Mouse (Mus musculus) stomach, embryonic 14.5 days (tissue): ENCODE measurements at regions not wholly inside any gene's neighbourhood (a gene's known extent, or its start where the extent isn't known, plus 50 kb on each side); places are given as distances from the start of the nearest gene placed in this dataset.
"Not testable (repeated sequence)": the region's sequence is repeated elsewhere in the genome, so short reads cannot be mapped to it uniquely, and the experiment has no call there.

Source experiments
- ATAC-seq: fragments of 200-750 bp; cut with Nextera tagmentation; 2 replicates; pipeline ENCODE4 v1.8.0; 2017; ENCODE audit warnings: low read depth, moderate TSS enrichment; ENCODE audit not compliant: insufficient number of reproducible peaks, insufficient read depth, low FRiP score
- H3K27ac ChIP-seq: fragments of 300-500 bp; sonication (generic); 2 replicates; pipeline ENCODE4 v1.5.1; 2014; ENCODE audit warnings: mild to moderate bottlenecking, low read length, moderate library complexity, mixed read lengths
- H3K27me3 ChIP-seq: fragments of 300-500 bp; sonication (generic); 2 replicates; pipeline ENCODE4 v1.6.1; 2014; ENCODE audit warnings: low read length, control low read depth, mixed read lengths; ENCODE audit not compliant: control insufficient read depth, insufficient read depth
- H3K36me3 ChIP-seq: fragments of 300-500 bp; sonication (generic); 2 replicates; pipeline ENCODE4 v1.6.1; 2014; ENCODE audit warnings: mild to moderate bottlenecking, control low read depth, low read length, moderate library complexity, mixed read lengths; ENCODE audit not compliant: control insufficient read depth, insufficient read depth
- H3K4me1 ChIP-seq: fragments of 300-500 bp; sonication (generic); 2 replicates; pipeline ENCODE4 v1.6.1; 2014; ENCODE audit warnings: low read length, control low read depth, mixed read lengths; ENCODE audit not compliant: control insufficient read depth, insufficient read depth
- H3K4me2 ChIP-seq: fragments of 300-500 bp; sonication (generic); replicated peaks from 2 replicates; pipeline ENCODE4 v1.6.1; 2014; ENCODE audit warnings: low read depth, low read length, control low read depth
- H3K4me3 ChIP-seq: fragments of 300-500 bp; sonication (generic); 2 replicates; pipeline ENCODE4 v1.5.1; 2014; ENCODE audit warnings: low read depth, low read length, control low read depth
- H3K9ac ChIP-seq: fragments of 300-500 bp; sonication (generic); replicated peaks from 2 replicates; pipeline ENCODE4 v1.6.1; 2014; ENCODE audit warnings: low read depth, mild to moderate bottlenecking, control low read depth, low read length, moderate library complexity, mixed read lengths
- H3K9me3 ChIP-seq: fragments of 300-500 bp; sonication (generic); 2 replicates; pipeline ENCODE4 v1.6.1; 2016; ENCODE audit warnings: low read depth, low read length, control low read depth; ENCODE audit not compliant: control insufficient read depth
- WGBS: fragments of 180-500 bp; shearing (Covaris S2); extraction: QIAGEN DNeasy Blood & Tissue Kit; methylation state at CpG from one replicate; pipeline ENCODE4 v1.1.7; 2014; 5-methylcytosine and 5-hydroxymethylcytosine counted together

DNA sequence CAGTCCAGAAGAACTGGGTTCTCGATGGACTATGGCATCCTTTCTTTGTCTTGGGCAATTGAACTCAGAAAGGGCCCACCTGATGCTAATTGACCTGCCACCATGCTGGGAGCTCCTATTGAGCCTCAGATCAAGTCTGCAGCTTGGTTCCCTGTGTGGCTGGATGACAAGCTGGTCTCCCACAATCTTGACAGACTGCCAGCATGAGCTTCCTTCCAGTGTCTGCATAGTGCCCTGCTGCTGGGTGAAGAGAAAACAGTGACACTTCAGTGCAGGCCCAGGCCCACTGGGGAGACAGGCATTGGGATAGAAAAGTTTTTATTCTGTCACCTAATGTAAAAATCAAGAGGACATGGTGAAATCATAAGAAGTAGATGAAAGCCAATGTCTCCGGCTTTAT is 321.4 kb downstream of the Sec16b start:
- H3K9ac ChIP-seq: no peak overlapping the region
- WGBS: 71% methylated on average over 2 of the region's 2 CpGs
- ATAC-seq: no peak
- H3K4me3 ChIP-seq: no peak overlapping the region
- no peaks in the 10 kb centered on the region for H3K36me3 ChIP-seq
- H3K27me3 ChIP-seq: no peaks in the 10 kb centered on the region
- no peak overlapping the region for H3K27ac ChIP-seq
- no peaks in the 10 kb centered on the region for H3K9me3 ChIP-seq
- H3K4me1 ChIP-seq: no peaks in the 10 kb centered on the region
- no peak overlapping the region for H3K4me2 ChIP-seq

DNA sequence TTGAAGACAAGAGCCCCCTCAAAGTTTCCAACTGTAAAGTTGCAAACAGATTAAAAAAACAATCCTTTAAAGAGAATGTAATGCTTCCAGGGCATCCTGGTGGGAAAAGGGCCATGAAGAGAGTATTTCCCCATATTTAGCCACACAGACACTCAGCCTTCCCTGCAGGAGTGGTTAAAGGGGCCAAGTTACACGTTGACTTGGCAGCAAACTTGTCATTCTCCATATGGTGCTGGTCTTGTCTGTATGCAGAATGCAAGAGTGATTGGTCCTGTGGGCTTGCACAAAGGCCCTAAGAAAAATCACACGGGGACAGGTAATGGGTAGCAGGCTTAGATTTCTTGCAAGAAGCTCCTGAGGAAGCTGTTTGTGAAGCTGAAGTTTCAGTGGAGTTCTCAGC is 325.0 kb downstream of the Sec16b start:
- H3K4me2 ChIP-seq: no peak overlapping the region
- H3K4me1 ChIP-seq: no peaks in the 10 kb centered on the region
- WGBS: 41% methylated on average over 2 of the region's 2 CpGs
- no peak overlapping the region for H3K9ac ChIP-seq
- H3K4me3 ChIP-seq: no peak overlapping the region
- no peak overlapping the region for H3K27ac ChIP-seq
- H3K36me3 ChIP-seq: no peaks in the 10 kb centered on the region
- H3K27me3 ChIP-seq: no peaks in the 10 kb centered on the region
- no peak for ATAC-seq
- H3K9me3 ChIP-seq: no peaks in the 10 kb centered on the region

DNA sequence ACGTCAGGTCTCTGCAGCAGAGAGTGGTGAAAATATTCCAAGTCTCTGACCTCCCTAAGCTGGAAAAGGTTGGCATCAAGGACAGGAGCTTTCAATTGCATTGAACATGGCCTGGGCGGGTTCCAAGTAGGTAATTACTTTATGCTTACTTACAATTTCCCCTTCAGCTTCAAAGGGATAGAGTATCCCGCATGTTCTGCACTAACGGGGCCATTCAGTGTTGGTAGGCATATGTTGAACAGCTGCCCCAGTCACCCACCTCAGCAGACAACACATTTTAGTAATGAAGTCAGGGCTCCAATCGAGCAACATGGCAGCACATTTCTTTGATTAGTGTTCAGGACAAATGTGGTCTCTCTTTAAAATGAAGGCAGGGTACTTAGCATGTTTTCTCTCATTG is 366.2 kb downstream of the Sec16b start:
- Histone ChIP-seq H3K4me1 (no peaks in the 10 kb centered on the region), H3K9ac (no peak overlapping the region), H3K4me2 (no peak overlapping the region), H3K36me3 (no peaks in the 10 kb centered on the region), H3K9me3 (no peaks in the 10 kb centered on the region), H3K4me3 (no peak overlapping the region), H3K27ac (no peak overlapping the region), H3K27me3 (no peaks in the 10 kb centered on the region)
- WGBS: 79% methylated on average over 5 of the region's 5 CpGs
- no peak for ATAC-seq

DNA sequence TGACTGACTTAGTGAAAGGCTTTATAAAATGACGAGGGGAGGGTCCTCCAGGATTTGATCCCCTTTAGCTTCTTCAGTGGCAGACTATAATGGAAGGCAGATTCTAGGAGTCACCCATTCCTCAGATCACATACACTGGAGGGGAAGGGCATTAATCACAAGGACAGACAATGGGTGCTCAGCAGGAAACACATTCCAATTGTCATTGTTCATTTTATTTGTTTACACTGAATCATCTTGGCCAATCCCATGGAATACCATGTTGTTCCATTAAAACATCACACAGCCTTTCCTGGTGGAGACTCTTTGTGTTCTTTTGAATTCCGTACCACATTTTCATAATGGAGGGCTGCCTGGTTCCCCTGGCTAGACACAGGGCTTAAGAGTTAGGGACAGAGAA is 368.5 kb downstream of the Sec16b start:
- Histone ChIP-seq H3K9ac (no peak overlapping the region), H3K36me3 (no peaks in the 10 kb centered on the region), H3K27me3 (no peaks in the 10 kb centered on the region), H3K4me1 (no peaks in the 10 kb centered on the region), H3K4me2 (no peak overlapping the region), H3K4me3 (no peak overlapping the region), H3K27ac (no peak overlapping the region), H3K9me3 (no peaks in the 10 kb centered on the region)
- 79% methylated on average over 2 of the region's 2 CpGs for WGBS
- no peak for ATAC-seq

DNA sequence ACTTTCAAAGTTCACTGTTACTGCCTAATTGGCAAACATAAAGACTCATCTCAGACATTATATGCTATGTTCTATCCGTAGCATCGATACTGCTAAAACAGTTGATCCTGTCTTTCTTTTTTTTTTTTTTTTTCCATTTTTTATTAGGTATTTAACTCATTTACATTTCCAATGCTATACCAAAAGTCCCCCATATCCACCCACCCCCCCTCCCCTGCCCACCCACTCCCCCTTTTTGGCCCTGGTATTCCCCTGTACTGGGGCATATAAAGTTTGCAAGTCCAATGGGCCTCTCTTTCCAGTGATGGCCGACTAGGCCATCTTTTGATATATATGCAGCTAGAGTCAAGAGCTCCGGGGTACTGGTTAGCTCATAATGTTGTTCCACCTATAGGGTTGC is 370.6 kb downstream of the Sec16b start:
- not testable (repeated sequence) for H3K4me3 ChIP-seq, H3K36me3 ChIP-seq, H3K9me3 ChIP-seq, H3K4me1 ChIP-seq, H3K27me3 ChIP-seq, H3K27ac ChIP-seq, H3K4me2 ChIP-seq, H3K9ac ChIP-seq
- 100% methylated on average over 2 of the region's 4 CpGs for WGBS
- 0 out of 2 replicates have a peak, but pooled peaks have one; percentile 56 for ATAC-seq

DNA sequence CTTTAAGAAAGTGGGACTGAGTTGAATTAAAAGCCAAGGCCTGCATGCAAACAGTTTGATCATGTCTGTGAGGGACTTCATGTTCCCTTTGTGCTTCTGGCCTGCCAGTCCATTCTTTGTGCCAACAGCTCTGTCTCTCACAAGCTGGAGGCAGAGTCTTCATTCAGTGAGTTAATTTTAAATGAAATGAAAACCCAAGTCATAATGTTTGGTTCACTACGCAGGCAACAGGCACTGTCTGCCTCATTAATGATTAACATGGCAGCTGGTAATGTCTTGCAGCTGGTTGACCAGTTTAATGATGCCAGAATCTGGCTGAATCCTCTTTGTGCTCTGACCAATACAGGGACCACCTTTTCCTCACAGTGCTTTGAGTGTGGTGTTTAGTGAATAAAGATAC is 380.6 kb downstream of the Sec16b start:
- ATAC-seq: no peak
- 28% methylated on average over 1 of the region's 1 CpGs for WGBS
- Histone ChIP-seq H3K36me3 (no peaks in the 10 kb centered on the region), H3K27me3 (no peaks in the 10 kb centered on the region), H3K27ac (no peak overlapping the region), H3K4me1 (no peaks in the 10 kb centered on the region), H3K4me2 (no peak overlapping the region), H3K9ac (no peak overlapping the region), H3K9me3 (no peaks in the 10 kb centered on the region), H3K4me3 (no peak overlapping the region)

DNA sequence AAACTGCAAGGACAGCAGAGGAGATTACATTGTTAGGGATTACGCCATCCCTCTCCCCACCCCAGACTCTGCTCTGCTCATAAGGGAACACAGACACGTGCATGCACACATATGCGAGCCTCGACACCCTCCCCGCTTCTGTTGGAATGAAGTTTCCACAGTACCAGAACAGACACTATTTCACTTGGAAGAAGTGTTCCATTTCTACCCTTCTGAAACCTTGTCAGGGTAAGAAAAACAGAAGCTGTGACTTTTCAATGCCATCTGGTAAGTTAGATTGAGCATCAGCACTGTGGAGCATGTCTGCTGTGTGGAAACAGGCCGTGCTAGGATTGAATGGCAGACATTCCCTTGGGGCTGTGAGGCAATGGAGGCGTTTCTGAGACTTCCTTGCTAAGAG is 382.0 kb downstream of the Sec16b start:
- Histone ChIP-seq H3K27me3 (no peaks in the 10 kb centered on the region), H3K4me1 (no peaks in the 10 kb centered on the region), H3K27ac (no peak overlapping the region), H3K36me3 (no peaks in the 10 kb centered on the region), H3K4me3 (no peak overlapping the region), H3K9ac (no peak overlapping the region), H3K4me2 (no peak overlapping the region), H3K9me3 (no peaks in the 10 kb centered on the region)
- WGBS: 82% methylated on average over 7 of the region's 7 CpGs
- no peak for ATAC-seq

DNA sequence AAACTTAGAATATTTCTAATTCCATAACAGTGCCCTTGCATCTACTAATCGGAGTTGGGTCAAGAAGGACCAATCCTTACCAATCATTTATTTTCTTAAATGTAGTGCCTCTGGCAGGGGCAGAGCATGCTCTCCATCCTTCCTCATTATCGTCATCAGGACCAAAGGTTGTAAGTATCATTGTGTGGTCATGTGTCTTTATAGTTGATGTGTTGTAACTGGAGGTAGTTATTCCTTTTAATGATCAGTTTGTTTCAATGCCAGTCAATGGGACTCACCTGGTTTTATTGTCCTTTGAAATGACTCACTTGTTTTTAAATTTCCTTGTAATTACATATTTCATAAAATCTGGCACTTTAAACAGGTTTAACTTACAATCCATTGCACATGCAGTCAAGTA is 399.6 kb downstream of the Sec16b start:
- Histone ChIP-seq H3K9ac (no peak overlapping the region), H3K4me3 (no peak overlapping the region), H3K27me3 (no peaks in the 10 kb centered on the region), H3K36me3 (no peaks in the 10 kb centered on the region), H3K4me1 (no peaks in the 10 kb centered on the region), H3K9me3 (no peaks in the 10 kb centered on the region), H3K27ac (no peak overlapping the region), H3K4me2 (no peak overlapping the region)
- no peak for ATAC-seq
- 83% methylated on average over 2 of the region's 2 CpGs for WGBS

DNA sequence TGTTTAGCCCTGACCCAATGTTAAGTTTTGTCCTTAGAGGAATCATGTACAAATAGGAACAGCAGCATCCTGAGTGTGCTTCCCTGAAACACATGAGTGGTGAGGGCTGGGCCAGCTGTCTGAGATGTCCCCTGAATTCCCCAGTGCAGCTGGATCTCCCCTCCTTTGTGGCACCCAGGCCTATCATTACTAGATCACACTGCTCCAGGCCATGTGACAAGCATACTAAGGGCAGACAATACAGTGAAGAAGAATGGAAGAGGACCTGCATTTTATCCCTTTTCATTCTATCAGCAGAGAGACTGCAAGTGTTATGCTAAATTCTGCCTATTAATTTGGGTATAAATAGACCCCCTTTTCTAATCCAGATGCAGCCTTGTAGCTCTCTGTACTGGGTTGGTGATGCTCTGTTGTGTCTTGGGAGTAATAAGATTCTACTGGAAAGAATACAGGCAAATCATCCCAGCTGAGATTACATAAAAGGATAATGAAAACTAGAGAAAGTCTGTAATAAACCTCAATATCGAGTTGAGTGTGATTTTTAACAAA is 418.3 kb downstream of the Brinp2 start:
- H3K4me3 ChIP-seq: no peak overlapping the region
- no peaks in the 10 kb centered on the region for H3K4me1 ChIP-seq
- no peaks in the 10 kb centered on the region for H3K27me3 ChIP-seq
- no peak overlapping the region for H3K9ac ChIP-seq
- no peak overlapping the region for H3K27ac ChIP-seq
- ATAC-seq: no peak
- no peaks in the 10 kb centered on the region for H3K9me3 ChIP-seq
- 63% methylated on average over 1 of the region's 1 CpGs for WGBS
- no peak overlapping the region for H3K4me2 ChIP-seq
- H3K36me3 ChIP-seq: no peaks in the 10 kb centered on the region
